Mouse (Mus musculus): ENCODE data around the gene Cgnl1. TPM values are rescaled to one million over a fixed set of nuclear protein-coding genes. Genes with fewer than 3 reads are reported as not detected.

The Cgnl1 gene
- total and polyA plus RNA-seq, 3 experiments: 9.6 to 99.0 (median 91.4) TPM

DNA sequence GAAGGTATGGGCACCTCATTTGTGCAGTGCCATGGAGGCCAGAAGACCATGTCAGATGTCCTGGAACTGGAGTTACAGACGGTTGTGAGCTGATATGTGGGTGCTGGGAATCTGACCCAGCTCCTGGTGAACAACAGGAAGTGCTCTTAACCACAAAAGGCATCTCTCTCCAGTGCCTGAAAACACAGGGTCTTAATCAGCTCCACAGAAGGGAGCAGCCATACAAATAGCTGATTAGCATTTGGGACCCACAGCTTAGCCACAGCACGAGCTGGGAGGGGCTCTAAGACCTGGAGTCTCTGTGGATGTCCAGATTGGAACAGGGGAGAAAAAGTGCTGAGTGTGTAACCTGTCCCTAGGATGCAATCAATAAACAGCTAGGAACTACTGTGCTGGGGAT, 4.5 kb downstream of the Cgnl1 start:
- DNase-seq: no peak

DNA sequence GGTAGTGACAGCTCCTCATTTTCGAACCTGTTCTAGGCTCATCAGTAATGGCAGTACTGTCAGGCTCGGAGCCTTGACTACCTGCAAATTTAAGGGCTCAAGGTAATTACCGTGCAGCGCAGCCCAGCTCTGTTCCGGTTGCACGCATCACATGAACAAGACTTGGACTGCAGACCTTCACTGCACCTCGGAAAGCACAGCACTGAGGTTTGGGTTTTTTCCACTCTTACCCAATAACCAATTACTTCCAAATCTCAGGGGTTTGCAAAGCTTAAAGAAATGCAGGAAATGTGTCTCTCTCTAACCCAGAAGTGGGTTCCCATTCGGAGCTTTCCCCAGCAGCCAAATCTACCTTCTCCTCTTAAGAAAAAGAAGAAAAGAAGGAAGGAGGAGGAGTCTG, 5.1 kb downstream of the Cgnl1 start:
- peak; percentile 52 for DNase-seq

DNA sequence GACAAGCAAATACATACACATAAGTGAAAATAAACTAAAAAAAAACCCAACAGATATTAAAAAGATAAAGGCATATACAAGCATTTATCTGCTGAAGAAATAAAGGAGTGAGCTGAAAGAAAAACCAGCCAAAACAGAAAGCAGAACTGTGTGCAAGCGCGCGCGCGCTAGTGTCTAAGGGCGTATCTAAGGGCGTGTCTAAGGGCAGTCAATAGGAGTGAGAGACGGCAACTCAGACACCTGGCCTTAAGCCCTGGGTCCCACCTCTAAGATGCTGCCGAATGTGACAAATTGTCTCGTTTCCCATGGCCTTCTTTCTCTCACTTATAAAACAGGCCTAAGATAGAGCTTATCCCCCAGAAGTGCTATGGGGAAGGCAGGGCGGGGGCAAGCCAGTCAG, 6.9 kb downstream of the Cgnl1 start:
- DNase-seq: no peak

DNA sequence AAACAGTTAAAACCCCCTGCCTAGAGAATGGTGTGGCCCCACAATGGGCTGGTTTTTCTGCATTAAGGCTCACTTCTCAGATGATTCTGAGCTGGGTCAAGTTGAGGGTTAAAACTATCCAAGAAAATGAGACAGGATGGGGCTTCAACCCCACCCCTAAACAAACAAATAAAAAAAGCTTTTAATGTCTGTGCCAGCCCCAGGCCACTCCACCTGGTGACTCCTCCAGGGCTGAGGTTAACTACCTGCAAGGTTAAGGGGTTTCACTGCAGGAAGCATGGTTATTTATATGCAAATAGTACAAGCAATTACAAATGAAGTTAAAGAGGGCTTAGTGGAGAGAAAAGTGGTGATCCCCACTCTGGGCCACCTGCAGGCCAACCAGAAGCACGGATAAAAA, 8.1 kb downstream of the Cgnl1 start:
- DNase-seq: no peak

DNA sequence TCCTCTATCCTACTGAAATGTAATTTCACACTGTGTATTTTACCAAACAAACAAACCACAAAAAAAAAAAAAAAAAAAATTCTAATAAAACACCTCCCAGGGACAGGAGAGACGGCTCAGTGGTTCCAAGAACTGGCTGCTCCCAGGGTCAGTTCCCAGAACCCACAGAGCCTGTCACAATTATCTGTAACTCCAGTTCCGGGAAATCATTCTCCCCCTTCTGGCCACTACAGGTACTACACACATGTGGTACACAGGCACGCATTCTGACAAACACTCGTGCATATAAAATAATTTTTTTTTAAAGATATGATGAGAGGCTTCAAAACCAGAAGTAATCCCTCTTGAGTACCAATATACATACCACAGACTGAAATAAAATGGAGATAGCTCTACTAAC, 9.7 kb downstream of the Cgnl1 start:
- DNase-seq: no peak

DNA sequence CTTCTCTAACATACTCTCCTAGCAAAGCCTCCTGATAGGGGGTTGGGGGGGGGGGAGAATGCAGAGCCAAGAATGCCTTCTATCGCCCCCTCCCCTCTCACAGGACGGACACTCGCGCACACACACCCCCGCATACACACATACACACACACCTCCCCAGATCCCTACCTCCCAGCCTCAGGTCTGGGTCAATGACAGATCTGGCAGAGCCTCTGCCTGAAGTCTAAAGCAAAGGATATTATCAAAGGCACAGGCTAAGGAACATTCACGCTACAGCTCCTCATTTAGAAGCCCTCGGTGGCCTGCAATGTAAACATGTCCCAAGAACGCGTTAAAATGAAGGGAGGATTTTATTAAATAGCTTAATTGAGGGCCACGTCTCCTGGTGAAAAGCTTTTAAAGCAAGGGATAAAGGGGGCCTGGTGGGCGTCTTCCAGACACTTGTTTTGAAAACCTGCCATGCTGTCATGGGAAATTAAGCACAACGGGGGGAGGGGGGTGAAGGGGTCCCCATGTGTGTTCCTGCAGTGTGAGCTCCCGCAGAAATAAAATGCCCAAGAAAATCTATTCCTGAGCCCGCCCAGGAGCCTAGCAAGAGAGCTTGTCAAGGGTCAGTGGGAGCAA, 10.8 kb downstream of the Cgnl1 start:
- no peak for DNase-seq

DNA sequence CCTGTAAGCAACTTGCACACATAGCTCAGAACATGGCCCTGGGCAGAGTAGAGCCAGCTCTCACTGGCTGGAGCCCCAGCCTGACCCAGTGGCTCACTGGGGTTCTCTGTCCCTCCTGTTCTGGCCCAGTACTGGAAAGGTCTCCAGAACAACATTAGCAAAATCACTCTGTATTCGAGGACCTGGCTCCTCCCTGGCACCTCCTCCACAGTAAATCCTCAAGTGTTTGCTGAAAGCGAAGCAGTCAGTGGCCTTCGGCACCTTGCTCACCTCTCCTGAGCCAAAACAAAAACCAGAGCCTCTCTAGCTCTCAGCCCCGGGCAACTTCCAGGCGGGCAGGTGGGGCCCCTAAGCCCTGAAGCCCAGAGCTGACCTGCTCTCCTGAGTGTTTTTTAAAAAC, 11.5 kb downstream of the Cgnl1 start:
- peak; percentile 45 for DNase-seq

DNA sequence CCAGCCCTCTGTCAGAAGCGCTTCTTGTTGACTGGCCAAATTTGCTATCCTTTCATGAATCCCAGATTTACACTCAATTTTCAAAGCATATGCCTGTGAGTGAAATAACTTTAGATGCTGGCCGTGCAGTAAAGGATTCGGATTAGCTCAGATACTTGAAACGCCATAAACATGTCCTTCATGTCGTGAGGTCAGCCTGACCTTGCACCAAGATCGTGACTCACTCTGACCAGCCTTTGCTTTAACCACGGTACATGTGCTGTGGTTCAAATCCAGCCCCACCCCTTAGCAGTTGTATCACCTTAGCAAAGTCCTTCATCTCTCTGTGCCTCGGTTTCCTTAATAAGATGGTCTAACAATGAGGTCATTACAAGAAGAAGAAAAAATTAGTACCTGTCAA, 14.0 kb downstream of the Cgnl1 start:
- DNase-seq: peak; percentile 70

DNA sequence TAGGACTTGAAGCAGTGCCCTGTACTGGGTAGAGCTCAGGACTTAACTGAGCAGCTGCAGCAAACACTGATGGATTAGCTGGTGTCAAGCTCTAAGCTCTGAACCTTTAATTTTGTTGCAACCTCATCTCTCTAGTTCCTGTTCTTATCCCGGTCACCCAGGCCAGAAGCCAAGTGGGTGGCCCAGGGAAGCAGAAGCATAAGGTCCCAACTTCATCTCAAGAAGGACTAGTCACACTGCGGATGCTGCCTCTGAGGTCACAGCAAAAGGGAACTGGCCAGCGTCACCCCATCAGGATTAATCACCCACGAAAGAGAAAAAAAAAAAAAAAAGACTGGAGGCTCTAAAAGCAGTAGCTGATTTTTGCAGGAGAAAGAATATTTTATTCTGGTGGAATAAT, 14.5 kb downstream of the Cgnl1 start:
- DNase-seq: peak; percentile 74

DNA sequence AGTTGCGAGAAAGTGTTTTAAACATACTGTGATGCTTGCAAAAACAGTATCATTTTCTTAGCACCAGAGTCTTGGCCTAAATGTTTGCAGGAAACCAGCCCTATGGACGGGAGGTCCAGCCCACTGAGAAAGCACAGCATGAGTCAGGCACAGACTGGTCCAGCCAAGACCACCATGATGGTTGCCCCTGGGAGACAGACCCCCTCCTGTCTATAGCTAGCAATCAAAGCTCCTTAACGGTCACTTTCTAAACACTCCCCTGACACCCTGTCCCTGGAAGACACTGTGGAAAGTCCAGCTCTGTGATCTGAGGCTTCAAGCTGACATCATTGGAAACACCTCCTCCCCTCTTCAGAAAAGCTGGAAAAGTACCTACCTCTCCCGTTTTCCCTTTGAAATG, 17.4 kb downstream of the Cgnl1 start:
- DNase-seq: no peak

DNA sequence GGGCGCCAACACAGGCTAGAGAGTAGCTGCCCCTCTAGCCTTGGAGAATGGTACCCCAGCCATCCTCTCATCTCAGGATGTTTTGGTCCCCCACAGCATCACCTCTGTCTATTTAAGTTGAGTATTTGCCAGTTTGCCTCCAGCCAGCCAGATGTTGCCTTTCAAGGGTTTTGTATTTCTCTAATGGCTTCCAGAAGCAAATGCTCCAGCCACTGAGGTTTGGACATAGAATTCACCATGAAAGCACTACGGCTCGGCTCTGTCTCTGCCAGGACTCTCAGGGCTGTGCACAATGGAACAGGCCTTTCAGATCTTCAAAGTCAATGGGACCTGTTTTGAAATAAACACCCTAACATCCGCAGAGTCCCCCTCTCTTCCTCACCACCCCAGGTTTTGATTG, 17.9 kb downstream of the Cgnl1 start:
- DNase-seq: no peak

DNA sequence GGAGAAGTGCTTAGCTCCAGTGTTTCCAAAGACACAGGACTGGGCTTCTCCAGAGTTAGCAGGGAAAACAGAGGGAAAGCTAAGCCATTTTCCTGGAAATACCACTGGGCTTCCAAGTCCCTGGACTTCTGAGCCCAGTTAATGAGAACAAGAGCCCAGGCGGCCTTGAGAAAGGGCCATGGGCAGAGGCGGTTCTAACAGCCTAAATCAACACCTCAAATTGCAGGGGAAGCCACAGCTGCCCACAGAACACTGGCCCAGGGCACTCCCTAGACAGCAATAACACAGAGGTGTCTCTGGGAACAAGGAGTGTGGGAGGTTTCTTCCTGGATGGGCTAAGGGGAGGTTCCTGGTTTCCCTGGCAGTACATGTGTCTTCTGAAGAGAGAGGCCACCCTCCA, 18.3 kb downstream of the Cgnl1 start:
- DNase-seq: no peak

DNA sequence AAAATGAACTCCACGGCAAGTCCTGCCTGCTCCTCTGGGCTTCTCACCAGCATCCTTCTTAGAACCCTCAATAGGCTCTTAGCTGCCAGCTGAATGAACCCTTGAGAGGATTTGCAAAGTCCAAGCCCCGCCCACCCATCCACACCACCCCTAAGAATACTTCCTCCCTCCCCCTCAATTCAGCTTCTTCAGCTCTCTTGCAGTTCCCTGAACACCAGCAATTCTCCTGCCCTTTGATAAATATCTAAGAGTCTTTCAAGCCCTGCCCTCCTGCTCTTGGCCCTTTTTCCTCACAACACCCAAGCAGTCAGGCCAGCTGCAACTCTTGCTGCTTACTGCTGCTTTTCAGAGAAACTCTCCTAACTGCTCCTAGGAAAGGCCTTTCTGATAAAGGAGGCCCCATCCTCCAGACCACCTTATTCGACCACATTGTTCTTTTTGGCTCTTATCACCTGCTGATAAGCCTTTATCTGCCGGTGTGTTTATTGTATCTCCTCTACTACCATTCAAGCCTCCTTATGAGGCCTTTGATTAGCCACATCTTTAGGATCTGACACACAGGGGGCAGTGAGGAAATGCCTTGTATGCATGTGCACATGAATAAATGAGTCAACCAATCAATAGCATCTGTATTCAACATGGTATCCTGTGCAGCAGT, 21.3 kb downstream of the Cgnl1 start:
- DNase-seq: no peak

DNA sequence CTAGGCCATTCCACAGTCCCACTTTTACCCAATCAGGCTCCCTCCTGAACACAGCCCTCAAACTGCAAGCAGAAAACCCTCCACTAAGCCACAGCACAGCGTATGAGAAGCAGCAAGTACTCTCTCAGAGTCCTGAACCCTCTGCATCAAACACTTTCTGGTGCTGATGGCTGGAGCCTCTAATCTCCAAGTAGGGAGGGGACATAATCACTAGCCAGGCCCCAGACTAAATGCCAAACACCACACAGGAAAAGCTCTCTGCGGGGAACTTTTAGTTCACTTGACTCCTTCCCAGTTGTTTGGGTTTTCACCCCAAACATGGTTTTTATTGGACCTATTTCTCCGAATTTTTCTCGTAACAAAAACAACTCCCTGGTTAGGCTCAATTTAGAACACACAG, 25.0 kb downstream of the Cgnl1 start:
- DNase-seq: no peak

DNA sequence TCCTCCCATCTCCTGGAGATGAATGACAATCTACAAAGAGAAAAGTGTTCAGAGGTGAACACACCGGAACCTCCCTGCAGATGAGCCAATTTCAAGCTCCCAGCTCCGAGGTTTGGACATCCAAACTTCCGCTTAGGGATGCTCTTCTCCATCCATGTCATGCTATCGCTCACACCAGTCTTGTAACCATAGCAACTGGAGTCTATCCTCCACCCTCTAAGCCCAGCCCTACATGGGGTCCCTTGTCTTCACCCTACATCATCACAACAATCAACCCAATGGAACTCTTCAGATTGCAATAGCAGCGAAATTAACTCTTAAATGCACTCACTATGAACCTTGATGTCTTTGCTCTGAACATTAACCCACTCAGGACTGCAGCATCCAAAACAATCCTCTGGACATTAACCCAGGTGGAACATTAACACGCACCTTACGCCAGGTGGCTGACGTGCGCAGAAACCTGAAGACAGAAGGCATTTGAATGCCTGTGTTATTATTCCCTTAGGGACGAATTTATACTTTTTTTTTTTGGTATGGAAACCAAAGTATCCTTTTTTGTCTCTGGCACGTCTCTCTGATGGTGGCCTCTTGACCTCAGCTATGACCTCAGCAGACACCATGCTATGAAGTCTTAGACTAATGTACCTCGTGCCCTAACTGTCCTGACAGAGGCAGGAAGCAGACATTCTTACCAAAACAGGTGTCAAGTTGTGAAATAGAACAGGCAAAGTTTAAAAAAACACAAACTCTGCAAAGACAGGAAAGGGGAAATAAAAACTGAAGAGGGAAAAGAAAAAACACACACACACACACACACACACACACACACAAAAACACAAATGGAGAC, 33.1 kb downstream of the Cgnl1 start:
- DNase-seq: no peak

DNA sequence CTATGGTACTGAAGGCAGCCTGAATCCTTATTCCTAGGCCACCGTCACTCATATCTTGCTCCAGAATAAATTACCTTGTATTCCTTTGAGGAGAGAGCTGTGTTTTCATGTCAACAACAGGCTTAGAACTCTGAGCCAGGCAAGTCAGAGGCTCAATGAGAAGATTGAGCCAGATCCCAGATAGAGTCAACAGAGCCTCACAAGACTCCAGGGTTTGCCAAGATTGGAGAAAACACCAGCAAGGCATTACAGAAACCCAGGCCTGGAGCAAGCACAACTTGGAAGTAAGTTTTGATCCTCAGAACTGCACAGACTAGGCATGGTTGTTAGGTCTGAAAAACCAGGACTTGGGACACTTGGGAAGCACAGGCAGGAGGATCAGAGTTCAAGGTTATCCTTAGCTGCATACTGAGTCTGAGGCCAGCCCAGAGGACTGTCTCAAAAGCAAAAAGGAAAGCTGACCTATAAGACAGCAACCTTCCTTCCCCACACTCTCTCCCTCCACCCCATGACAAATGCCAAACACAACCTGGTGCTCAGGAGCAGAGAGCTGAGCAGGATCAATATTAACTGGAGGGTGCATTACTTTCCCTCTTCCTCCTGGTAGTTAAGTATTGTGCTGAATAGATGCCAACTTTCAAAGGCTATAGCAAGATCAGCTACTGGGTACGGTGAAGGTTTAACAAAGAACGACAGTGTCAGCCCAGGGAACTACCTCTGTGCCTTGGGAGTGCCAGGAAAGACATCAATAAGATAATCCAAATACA, 34.0 kb downstream of the Cgnl1 start:
- no peak for DNase-seq

DNA sequence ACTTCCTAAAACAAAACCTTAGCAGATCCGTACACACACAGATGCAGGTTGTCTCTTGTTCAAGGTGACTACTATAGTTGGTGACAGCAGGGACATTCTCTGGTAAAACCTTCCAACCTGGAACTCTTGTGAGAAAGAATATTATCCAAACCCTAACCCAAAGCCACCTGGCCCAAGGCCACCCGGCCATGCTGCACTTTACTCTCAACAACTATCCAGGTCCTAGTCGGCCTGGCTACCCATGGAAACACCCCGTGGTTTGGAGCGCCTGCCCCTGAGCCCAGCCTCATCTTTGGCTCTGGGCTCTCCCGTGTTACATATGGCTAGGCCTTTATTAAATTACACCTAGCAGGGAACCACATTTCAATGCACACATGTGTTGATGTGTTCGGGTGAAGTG, 35.5 kb downstream of the Cgnl1 start:
- DNase-seq: no peak

DNA sequence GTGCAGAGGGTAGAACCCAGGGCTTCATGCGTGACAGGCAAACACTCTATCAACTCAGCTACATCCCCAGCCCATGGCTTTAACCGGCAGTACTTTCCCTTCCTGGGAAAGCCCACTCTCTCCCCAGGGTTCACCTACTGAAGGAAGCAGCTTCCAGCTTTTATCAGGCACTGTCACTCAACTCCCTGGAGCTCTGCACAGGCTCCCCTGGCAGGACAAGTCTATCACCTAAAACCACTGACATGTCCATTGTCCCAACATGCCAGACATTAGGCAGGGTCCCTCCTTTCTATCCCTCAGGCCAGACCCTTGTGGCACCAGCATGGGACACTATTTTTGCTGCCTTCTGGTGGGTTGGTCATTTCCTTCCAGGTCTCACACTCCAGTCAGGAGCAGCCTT, 37.8 kb downstream of the Cgnl1 start:
- no peak for DNase-seq

DNA sequence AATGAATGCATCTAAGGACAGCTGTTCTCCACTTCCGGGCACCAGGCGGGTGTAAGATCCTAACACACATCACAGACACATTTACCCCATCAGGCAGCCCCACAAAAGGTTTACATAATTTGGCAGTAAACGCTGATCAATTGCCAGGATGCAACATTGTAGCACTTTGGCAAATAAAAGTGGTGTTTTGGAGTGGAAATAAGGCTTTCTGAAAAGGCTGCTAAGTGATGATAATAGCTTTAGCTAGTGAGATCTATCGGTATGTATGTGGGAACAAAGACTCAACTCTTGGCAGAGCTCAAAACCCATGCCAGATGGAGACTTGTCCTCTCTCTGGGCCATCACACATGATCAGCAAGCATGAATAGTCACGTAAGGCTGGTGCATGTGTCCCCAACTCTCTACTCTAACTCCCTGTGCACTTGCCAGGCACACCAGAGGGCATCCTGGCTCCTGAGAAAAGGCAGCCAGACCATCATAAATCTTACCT, 42.5 kb downstream of the Cgnl1 start:
- DNase-seq: no peak

DNA sequence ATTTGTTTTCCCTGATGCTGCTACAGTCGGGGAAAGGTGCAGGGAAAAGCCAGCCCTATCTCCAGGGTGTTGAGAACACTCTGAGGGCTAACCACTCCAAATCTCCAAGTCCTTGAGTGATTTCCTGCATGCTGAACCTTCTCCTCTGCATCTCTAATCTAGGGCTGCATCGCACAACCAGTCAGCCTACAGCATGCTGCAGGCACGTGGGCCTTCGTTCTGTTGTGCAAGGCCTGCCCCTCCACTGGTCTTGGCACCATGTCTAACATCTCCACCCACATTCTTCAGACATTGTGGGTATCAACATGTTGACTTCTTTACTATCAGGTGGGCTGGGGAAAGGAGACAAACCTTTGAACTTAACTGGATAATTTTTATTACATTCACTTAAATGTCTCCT, 44.2 kb downstream of the Cgnl1 start:
- no peak for DNase-seq

DNA sequence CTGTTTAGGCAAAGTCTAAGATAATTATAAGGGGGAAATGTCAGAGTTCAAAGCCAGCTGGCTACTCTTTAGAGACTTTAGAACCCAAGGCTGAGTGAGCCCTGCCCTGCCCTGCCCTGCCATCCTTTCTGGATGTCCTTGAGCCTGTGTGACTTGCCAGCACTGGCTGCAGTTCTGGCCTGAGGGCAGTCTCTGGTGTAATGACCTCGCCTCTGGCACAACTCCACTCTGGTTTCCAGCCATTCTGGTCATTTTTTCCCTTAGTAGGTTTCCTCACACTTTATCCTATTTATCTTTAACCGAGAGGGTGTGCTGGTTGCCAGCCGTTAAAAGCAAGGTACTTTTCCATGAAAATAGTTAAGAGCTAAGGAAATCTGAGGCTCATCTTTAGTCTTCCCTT, 45.3 kb downstream of the Cgnl1 start:
- peak; percentile 89 for DNase-seq

DNA sequence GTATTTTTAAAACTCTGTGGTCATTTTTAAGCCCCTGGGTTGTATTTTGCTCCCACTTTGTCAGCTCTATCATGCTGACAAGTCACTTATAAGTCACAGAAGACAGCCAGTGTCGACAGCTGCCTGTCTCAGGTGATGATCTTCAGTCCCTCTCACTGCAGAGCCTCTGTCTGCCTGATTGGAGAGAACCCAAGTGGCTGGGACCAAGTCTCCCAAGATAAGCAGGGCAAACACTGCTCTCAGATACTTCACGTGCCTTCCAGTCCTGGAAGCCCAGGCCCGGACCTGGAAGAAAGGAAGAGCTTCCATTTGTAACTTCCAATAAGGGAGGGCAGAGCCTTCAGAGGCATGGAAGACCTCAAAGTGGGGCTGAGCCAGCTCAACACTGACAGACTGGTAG, 49.0 kb downstream of the Cgnl1 start:
- DNase-seq: no peak

DNA sequence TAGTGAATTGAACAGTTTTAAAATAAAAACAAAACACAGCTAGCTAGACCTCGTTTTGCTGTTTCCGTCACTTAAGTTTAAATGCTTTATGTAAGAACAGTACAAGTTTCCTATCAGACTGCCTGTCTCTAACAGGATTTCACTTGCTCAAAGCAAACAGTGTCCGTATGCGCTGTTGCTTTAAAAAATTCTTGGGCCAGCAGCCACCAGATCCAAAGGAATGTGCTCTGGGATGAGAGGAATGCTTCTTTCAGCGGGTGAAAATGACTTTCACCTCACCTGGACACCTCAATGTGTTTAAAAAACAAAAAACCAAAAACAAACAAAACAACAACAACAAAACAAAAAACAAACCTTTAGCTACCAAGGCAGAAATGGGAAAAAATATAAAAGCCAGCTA, 54.4 kb downstream of the Cgnl1 start:
- DNase-seq: no peak

Measured in adrenal gland, adult 2 months (tissue).